Mouse (Mus musculus): ENCODE measurements around the gene Fam166a.

Fam166a gene

GRCm38 (mm10) chr2:25185625-25186574 is 32.6 kb upstream of the Fam166a start:
- DNase-seq: peak in 1 of 2 experiments; percentile 51

- DNase-seq: no peak
Observed at GRCm38 (mm10) chr2:25186575-25186930, 32.0 kb upstream of the Fam166a start.

GRCm38 (mm10) chr2:25187841-25188240 is 30.7 kb upstream of the Fam166a start:
- DNase-seq: no peak

GRCm38 (mm10) chr2:25193330-25193770 is 25.2 kb upstream of the Fam166a start:
- DNase-seq: peak; percentile 89 to 92

GRCm38 (mm10) chr2:25194006-25194405 is 24.5 kb upstream of the Fam166a start:
- no peak for DNase-seq

GRCm38 (mm10) chr2:25194486-25195171 is 23.9 kb upstream of the Fam166a start:
- no peak for DNase-seq

GRCm38 (mm10) chr2:25195211-25196156 is 23.1 kb upstream of the Fam166a start:
- no peak for DNase-seq

- no peak for DNase-seq
Observed at GRCm38 (mm10) chr2:25196172-25196954, 22.2 kb upstream of the Fam166a start, which contains the start of gene Tor4a. Tor4a (minus strand) TSS chr2:25196886.

GRCm38 (mm10) chr2:25197191-25197590 is 21.4 kb upstream of the Fam166a start:
- DNase-seq: no peak

GRCm38 (mm10) chr2:25197946-25198345 is 20.6 kb upstream of the Fam166a start:
- DNase-seq: no peak

- no peak for DNase-seq
Observed at GRCm38 (mm10) chr2:25200631-25201030, 17.9 kb upstream of the Fam166a start.

GRCm38 (mm10) chr2:25203631-25204214 is 14.8 kb upstream of the Fam166a start:
- DNase-seq: no peak

- DNase-seq: no peak
Observed at GRCm38 (mm10) chr2:25207593-25207992, 11.0 kb upstream of the Fam166a start.

- no peak for DNase-seq
Observed at GRCm38 (mm10) chr2:25210686-25211085, 7.9 kb upstream of the Fam166a start.

- DNase-seq: peak; percentile 92
Observed at GRCm38 (mm10) chr2:25211121-25211670, 7.3 kb upstream of the Fam166a start, which contains the start of gene Nelfb. Nelfb (minus strand) TSS chr2:25211489.

GRCm38 (mm10) chr2:25213266-25213865 is 5.2 kb upstream of the Fam166a start:
- DNase-seq: no peak

GRCm38 (mm10) chr2:25214444-25214843 is 4.1 kb upstream of the Fam166a start, which contains the start of gene Stpg3:
Stpg3 (minus strand) TSS chr2:25214637.
- DNase-seq: no peak

- no peak for DNase-seq
Observed at GRCm38 (mm10) chr2:25217666-25218065, 879 bp upstream of the Fam166a start.

- no peak for DNase-seq
Observed at GRCm38 (mm10) chr2:25221331-25221772, 2.8 kb downstream of the Fam166a start.

Data from cerebellum, postnatal 25 days (tissue).